Mouse (Mus musculus) heart, embryonic 13.5 days (tissue): ENCODE results near the gene Bmp2. TPM values are rescaled to one million over a fixed set of nuclear protein-coding genes. Genes with fewer than 3 reads are reported as not detected.

ENCODE experiments used
- ATAC-seq: fragments of 200-750 bp; cut with Nextera tagmentation; 2 replicates; pipeline ENCODE4 v1.8.0; 2017; ENCODE audit warnings: moderate TSS enrichment; ENCODE audit not compliant: insufficient number of reproducible peaks, low FRiP score, low TSS enrichment; ENCODE audit errors: extremely low read depth
- H3K27ac ChIP-seq: fragments of 300-500 bp; sonication (generic); replicated peaks from 2 replicates; pipeline ENCODE4 v1.5.1; 2015; ENCODE audit warnings: moderate library complexity, mild to moderate bottlenecking, inconsistent platforms
- H3K27me3 ChIP-seq: fragments of 300-500 bp; sonication (generic); replicated peaks from 2 replicates; pipeline ENCODE4 v1.6.1; 2015; ENCODE audit warnings: mild to moderate bottlenecking, inconsistent platforms
- H3K36me3 ChIP-seq: fragments of 300-500 bp; sonication (generic); 2 replicates; pipeline ENCODE4 v1.6.1; 2015; ENCODE audit warnings: mild to moderate bottlenecking, inconsistent platforms
- H3K4me1 ChIP-seq: fragments of 300-500 bp; sonication (generic); 2 replicates; pipeline ENCODE4 v1.6.1; 2015; ENCODE audit warnings: inconsistent platforms
- H3K4me2 ChIP-seq: fragments of 300-500 bp; sonication (generic); 2 replicates; pipeline ENCODE4 v1.6.1; 2015; ENCODE audit warnings: inconsistent platforms, mild to moderate bottlenecking, moderate library complexity
- H3K4me3 ChIP-seq: fragments of 300-500 bp; sonication (generic); 2 replicates; pipeline ENCODE4 v1.5.1; 2015; ENCODE audit warnings: moderate library complexity, mild to moderate bottlenecking, inconsistent platforms
- H3K9ac ChIP-seq: fragments of 300-500 bp; sonication (generic); 2 replicates; pipeline ENCODE4 v1.6.1; 2015; ENCODE audit warnings: inconsistent platforms, mild to moderate bottlenecking, moderate library complexity
- H3K9me3 ChIP-seq: fragments of 300-500 bp; sonication (generic); 2 replicates; pipeline ENCODE4 v1.6.1; 2016; ENCODE audit warnings: inconsistent platforms
- WGBS: fragments of 180-500 bp; shearing (Covaris S2); methylation state at CpG from one replicate; pipeline ENCODE4 v1.1.7; 2015; ENCODE audit warnings: mixed read lengths; 5-methylcytosine and 5-hydroxymethylcytosine counted together
- polyA plus RNA-seq: library from polyadenylated mRNA; unstranded; fragments of >200 nt; fragmentation: Nextera tagmentation; extraction: Ambion mirVana; gene quantifications from 2 replicates; pipeline ENCODE4 v1.2.1, GENCODE M21; 2015

The Bmp2 gene
- polyA plus RNA-seq: 9.8 and 10.7 TPM in 2 replicates

DNA sequence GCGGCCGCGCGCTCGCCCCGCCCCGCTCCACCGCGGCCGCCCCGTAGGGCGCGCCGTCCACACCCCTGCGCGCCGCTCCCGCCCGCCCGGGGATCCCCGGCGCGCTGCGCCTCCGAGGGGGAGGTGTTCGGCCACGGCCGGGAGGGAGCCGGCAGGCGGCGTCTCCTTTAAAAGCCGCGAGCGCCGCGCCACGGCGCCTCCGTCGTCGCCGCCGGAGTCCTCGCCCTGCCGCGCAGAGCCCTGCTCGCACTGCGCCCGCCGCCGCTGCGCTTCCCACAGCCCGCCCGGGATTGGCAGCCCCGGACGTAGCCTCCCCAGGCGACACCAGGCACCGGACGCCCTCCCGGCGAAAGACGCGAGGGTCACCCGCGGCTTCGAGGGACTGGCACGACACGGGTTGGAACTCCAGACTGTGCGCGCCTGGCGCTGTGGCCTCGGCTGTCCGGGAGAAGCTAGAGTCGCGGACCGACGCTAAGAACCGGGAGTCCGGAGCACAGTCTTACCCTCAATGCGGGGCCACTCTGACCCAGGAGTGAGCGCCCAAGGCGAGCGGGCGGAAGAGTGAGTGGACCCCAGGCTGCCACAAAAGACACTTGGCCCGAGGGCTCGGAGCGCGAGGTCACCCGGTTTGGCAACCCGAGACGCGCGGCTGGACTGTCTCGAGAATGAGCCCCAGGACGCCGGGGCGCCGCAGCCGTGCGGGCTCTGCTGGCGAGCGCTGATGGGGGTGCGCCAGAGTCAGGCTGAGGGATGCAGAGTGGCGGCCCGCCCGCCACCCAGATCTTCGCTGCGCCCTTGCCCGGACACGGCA lies at the start of gene Bmp2:
Gene Bmp2, plus strand, starts transcription at position 129 of the 811 bp plus-strand sequence.
- peak; percentile 58; the same call in 1 of the 2 replicates for ATAC-seq
- peak within 1 kb of the TSS; percentile 68 for H3K4me3 ChIP-seq
- H3K4me1 ChIP-seq: peaks cover 26% of the 10 kb centered on the region
- no peaks in the 10 kb centered on the region for H3K9me3 ChIP-seq
- H3K4me2 ChIP-seq: peak within 1 kb of the TSS; percentile 85
- no peaks in the 10 kb centered on the region for H3K36me3 ChIP-seq
- H3K27me3 ChIP-seq: peaks cover 63% of the 10 kb centered on the region
- WGBS: under 1% methylated on average over 109 of the region's 110 CpGs
- H3K9ac ChIP-seq: peak within 1 kb of the TSS; percentile 87
- H3K27ac ChIP-seq: peak within 1 kb of the TSS; percentile 40

DNA sequence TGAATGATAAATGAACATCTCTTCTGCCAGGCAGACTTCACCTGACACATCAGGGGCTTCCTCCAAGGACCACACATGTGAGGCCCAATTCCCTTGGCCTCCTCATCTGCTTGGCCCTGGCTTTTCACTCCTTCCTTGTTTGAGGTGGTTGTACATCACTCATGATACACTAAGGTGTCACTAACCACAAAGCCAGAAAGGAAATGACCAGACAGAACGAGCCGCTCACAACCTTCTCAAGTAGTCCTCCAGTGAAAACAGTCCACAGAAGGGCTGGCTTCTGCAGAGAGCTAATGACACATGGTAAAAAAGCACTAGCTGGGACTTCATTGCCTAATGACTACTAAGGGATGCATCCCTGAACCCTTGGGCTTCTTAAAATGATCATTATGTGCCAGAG lies 46.3 kb upstream of the Bmp2 start:
- H3K4me3 ChIP-seq: no peak overlapping the region
- H3K4me2 ChIP-seq: no peak overlapping the region
- no peak for ATAC-seq
- no peak overlapping the region for H3K9ac ChIP-seq
- H3K9me3 ChIP-seq: no peaks in the 10 kb centered on the region
- no peaks in the 10 kb centered on the region for H3K36me3 ChIP-seq
- peaks cover 19% of the 10 kb centered on the region for H3K4me1 ChIP-seq
- 72% methylated on average over 2 of the region's 2 CpGs for WGBS
- H3K27ac ChIP-seq: no peak overlapping the region
- peaks cover 7% of the 10 kb centered on the region; the same call in 1 of the 2 replicates for H3K27me3 ChIP-seq

- no peaks in the 10 kb centered on the region for H3K9me3 ChIP-seq
- no peak overlapping the region for H3K4me3 ChIP-seq
- no peak for ATAC-seq
- no peak overlapping the region for H3K4me2 ChIP-seq
- peaks cover 28% of the 10 kb centered on the region for H3K4me1 ChIP-seq
- peaks cover 7% of the 10 kb centered on the region; the same call in 1 of the 2 replicates for H3K27me3 ChIP-seq
- no peak overlapping the region for H3K27ac ChIP-seq
- H3K9ac ChIP-seq: no peak overlapping the region
- WGBS: 60% methylated on average over 4 of the region's 4 CpGs
- H3K36me3 ChIP-seq: no peaks in the 10 kb centered on the region
Measured at GRCm38 (mm10) chr2:133507045-133507444, 44.9 kb upstream of the Bmp2 start.

- 87% methylated on average over 16 of the region's 16 CpGs for WGBS
- no peaks in the 10 kb centered on the region for H3K36me3 ChIP-seq
- ATAC-seq: no peak
- no peak overlapping the region for H3K4me3 ChIP-seq
- H3K9me3 ChIP-seq: no peaks in the 10 kb centered on the region
- H3K27ac ChIP-seq: no peak overlapping the region
- H3K4me1 ChIP-seq: peaks cover 25% of the 10 kb centered on the region
- no peak overlapping the region for H3K9ac ChIP-seq
- H3K27me3 ChIP-seq: peaks cover 7% of the 10 kb centered on the region; the same call in 1 of the 2 replicates
- no peak overlapping the region for H3K4me2 ChIP-seq
Measured at GRCm38 (mm10) chr2:133509141-133509540, 42.8 kb upstream of the Bmp2 start.

DNA sequence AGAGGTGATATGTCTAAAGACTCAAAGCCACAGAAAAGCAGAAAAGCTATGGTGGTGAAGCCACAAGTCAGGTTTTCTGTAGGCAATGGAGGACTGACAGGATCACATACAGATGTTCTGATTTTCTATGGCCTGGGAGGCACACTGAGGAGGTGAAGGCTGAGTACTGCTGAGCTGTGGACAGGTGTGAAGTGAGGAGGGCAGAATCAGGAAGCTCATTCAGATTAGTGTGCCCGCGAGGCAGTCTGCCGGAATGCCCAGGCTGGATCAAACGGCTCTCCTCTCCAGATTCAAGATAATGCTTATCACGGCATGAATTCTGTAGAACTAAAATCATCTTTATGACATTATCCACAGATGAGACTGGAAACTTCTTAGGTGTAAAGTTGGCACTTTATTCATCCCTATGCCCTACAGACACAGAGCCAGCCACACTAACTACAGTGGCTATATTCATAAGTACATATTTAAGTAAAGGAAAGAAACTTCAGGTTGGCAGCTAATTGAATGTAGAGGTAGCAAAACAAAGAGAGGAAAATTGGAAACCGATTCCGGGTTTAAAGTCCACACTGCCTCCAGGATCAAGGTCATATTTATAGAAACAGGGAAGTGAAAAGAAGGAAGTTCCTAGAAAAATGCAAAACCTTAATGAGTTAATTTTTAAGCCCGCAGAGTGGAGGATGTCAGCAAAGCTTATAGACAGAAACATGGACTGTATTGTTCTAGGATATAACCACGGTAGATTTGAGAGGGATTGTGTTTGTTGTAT lies 40.8 kb upstream of the Bmp2 start:
- no peak overlapping the region for H3K9ac ChIP-seq
- ATAC-seq: no peak
- H3K27ac ChIP-seq: no peak overlapping the region
- whole genome bisulfite sequencing: 37% methylated on average over 9 of the region's 9 CpGs
- no peak overlapping the region for H3K4me2 ChIP-seq
- H3K27me3 ChIP-seq: peaks cover 7% of the 10 kb centered on the region; the same call in 1 of the 2 replicates
- H3K9me3 ChIP-seq: no peaks in the 10 kb centered on the region
- no peak overlapping the region for H3K4me3 ChIP-seq
- no peaks in the 10 kb centered on the region for H3K36me3 ChIP-seq
- H3K4me1 ChIP-seq: peaks cover 25% of the 10 kb centered on the region

DNA sequence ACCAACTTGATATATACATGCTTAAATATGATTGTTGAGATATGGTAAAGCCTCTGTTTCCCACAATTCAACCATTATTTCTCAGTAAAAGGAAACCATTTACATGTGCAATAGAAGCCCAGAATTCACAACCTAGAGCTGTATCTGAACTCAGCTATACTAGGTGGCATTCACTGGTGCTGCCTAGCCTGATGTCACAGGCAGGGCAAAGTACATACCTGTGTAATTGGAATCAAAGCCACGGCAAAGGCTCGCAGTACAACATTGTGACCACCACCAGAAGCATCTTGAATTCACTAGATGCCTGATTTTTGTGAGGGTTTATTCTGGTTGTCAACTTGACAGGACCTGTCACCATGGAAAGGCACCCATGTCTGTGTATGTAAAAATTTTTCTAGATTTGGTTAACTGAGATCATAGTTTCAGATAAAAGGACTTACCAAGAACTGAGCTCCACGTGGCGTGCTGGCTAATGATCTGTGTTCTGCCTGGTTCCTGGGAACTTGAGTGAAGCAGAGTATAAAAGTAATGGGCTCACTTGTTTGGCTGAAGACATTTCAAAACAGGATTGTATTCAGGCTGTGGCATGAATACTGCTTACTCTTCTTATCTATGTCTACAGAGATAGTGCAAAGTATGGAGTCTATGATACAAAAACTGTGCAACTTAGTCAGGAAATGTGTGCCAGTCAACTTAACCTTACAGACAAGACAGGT lies 35.5 kb upstream of the Bmp2 start:
- Histone ChIP-seq H3K27ac (no peak overlapping the region), H3K9ac (no peak overlapping the region)
- WGBS: 85% methylated on average over 4 of the region's 4 CpGs

GRCm38 (mm10) chr2:133517867-133518266 lies 34.1 kb upstream of the Bmp2 start:
- no peak overlapping the region for H3K4me3 ChIP-seq
- H3K9ac ChIP-seq: no peak overlapping the region
- H3K4me1 ChIP-seq: no peaks in the 10 kb centered on the region
- H3K27ac ChIP-seq: no peak overlapping the region
- no peaks in the 10 kb centered on the region for H3K27me3 ChIP-seq
- no peak overlapping the region for H3K4me2 ChIP-seq
- ATAC-seq: no peak
- no peaks in the 10 kb centered on the region for H3K36me3 ChIP-seq
- WGBS: 89% methylated on average over 2 of the region's 2 CpGs
- no peaks in the 10 kb centered on the region for H3K9me3 ChIP-seq

More for the DNA sequence above, 35.5 kb upstream of the Bmp2 start:
- Histone ChIP-seq H3K27me3 (no peaks in the 10 kb centered on the region), H3K36me3 (no peaks in the 10 kb centered on the region), H3K4me3 (no peak overlapping the region), H3K4me1 (peaks cover 1% of the 10 kb centered on the region), H3K9me3 (no peaks in the 10 kb centered on the region), H3K4me2 (no peak overlapping the region)
- ATAC-seq: no peak

GRCm38 (mm10) chr2:133521193-133521592 lies 30.8 kb upstream of the Bmp2 start:
- 62% methylated on average over 5 of the region's 5 CpGs for WGBS
- Histone ChIP-seq H3K27me3 (no peaks in the 10 kb centered on the region), H3K9ac (no peak overlapping the region), H3K27ac (no peak overlapping the region), H3K4me3 (no peak overlapping the region), H3K4me2 (no peak overlapping the region), H3K36me3 (no peaks in the 10 kb centered on the region), H3K9me3 (no peaks in the 10 kb centered on the region), H3K4me1 (peaks cover 6% of the 10 kb centered on the region)
- no peak for ATAC-seq

GRCm38 (mm10) chr2:133522121-133522520 lies 29.8 kb upstream of the Bmp2 start:
- Histone ChIP-seq H3K27ac (no peak overlapping the region), H3K4me3 (no peak overlapping the region), H3K4me1 (peaks cover 6% of the 10 kb centered on the region), H3K9me3 (no peaks in the 10 kb centered on the region), H3K9ac (no peak overlapping the region), H3K27me3 (no peaks in the 10 kb centered on the region), H3K4me2 (no peak overlapping the region), H3K36me3 (no peaks in the 10 kb centered on the region)
- ATAC-seq: no peak
- 69% methylated on average over 2 of the region's 2 CpGs for WGBS

DNA sequence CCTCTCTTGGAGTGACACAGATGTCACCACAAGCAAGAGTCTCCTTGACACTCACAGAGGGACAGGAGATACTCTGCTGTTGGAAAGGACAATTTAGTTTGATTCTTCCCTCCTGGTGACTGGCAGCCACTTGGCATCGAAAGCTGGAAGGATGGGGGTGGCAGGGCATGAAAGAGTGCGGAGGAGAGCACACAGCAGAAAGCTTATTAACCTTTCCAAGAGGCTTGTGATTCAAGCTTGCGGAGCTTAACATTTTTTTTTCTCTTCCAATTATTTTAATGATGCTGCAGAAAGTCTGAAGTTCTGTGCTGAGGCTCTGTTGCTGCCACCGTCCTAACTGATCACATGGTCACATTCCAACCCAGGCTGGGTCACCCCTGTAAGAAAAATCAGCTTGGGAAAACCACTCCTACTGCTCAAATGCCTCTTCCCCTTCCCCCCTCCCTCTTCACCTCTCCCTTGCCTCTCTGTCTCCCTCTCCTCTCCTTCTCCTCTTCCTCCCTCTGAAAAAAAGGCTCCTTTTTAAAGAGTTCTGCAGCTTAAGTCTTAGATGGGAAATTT lies 26.3 kb upstream of the Bmp2 start:
- WGBS: 50% methylated on average over 4 of the region's 4 CpGs
- peaks cover 6% of the 10 kb centered on the region for H3K4me1 ChIP-seq
- H3K27ac ChIP-seq: no peak overlapping the region
- H3K9ac ChIP-seq: no peak overlapping the region
- H3K4me2 ChIP-seq: no peak overlapping the region
- no peaks in the 10 kb centered on the region for H3K27me3 ChIP-seq
- H3K36me3 ChIP-seq: no peaks in the 10 kb centered on the region
- no peak overlapping the region for H3K4me3 ChIP-seq
- H3K9me3 ChIP-seq: no peaks in the 10 kb centered on the region
- no peak for ATAC-seq

- ATAC-seq: no peak
- no peaks in the 10 kb centered on the region for H3K9me3 ChIP-seq
- H3K4me2 ChIP-seq: no peak overlapping the region
- no peaks in the 10 kb centered on the region for H3K36me3 ChIP-seq
- H3K9ac ChIP-seq: no peak overlapping the region
- peaks cover 11% of the 10 kb centered on the region for H3K4me1 ChIP-seq
- H3K4me3 ChIP-seq: no peak overlapping the region
- no peak overlapping the region for H3K27ac ChIP-seq
- whole genome bisulfite sequencing: 85% methylated on average over 9 of the region's 9 CpGs
- no peaks in the 10 kb centered on the region for H3K27me3 ChIP-seq
Measured at GRCm38 (mm10) chr2:133529396-133529795, 22.6 kb upstream of the Bmp2 start.
